ENCODE assay signal across 8 mouse cellular contexts in genomic region chr16:90831676-90832075, GRCm38 (mm10). TPM values are rescaled to one million over a fixed set of nuclear protein-coding genes. Genes with fewer than 3 reads are reported as not detected.
DNase-seq lines count a peak whose midpoint lies in the region; ATAC-seq and TF ChIP-seq lines count a peak whose summit lies in the region.

No protein-coding gene starts in this region.

- ATAC-seq in forebrain, embryonic 11.5 days (replicated peaks; ENCODE audit: low FRiP score): no peak
- ATAC-seq in intestine, postnatal 0 days: no peak
- no peak for ATAC-seq in neural tube, embryonic 12.5 days (ENCODE audit: low FRiP score, low read depth)

- H3K36me3 ChIP-seq in forebrain, embryonic 11.5 days (ENCODE audit: control insufficient read depth, insufficient read depth, low read length): no peaks in the 10 kb centered on the region
- no peaks in the 10 kb centered on the region for H3K36me3 ChIP-seq in intestine, postnatal 0 days (ENCODE audit: control insufficient read depth, insufficient read depth)
- H3K36me3 ChIP-seq in neural tube, embryonic 12.5 days: no peaks in the 10 kb centered on the region

- H3K4me3 ChIP-seq in left cerebral cortex, adult 2 months: peak overlapping the region; percentile 77; the same call in 1 of the 2 replicates
- H3K4me3 ChIP-seq in forebrain, embryonic 11.5 days (ENCODE audit: low read depth, low read length): peak overlapping the region; percentile 49
- peak overlapping the region; percentile 46 for H3K4me3 ChIP-seq in intestine, postnatal 0 days (ENCODE audit: low read depth, low read length)
- H3K4me3 ChIP-seq in neural tube, embryonic 12.5 days: peak overlapping the region; percentile 42; the same call in 1 of the 2 replicates

- DNase-seq in left cerebral cortex, adult 2 months (ENCODE audit: extremely low spot score in 1 of 2, low spot score in 2 of 2): no peak
- no peak for DNase-seq in left cerebral cortex, adult 11 months (ENCODE audit: low spot score)
- DNase-seq in forebrain, embryonic 11.5 days (ENCODE audit: low spot score): no peak
- no peak for DNase-seq in spleen, adult 12 weeks (ENCODE audit: low spot score)
- no peak for DNase-seq in left cerebral cortex, postnatal 14 days (ENCODE audit: low spot score in 2 of 2)
- DNase-seq in layer of hippocampus, adult 18-20 months (ENCODE audit: low spot score in 2 of 2): no peak

- no peak overlapping the region for H3K27ac ChIP-seq in left cerebral cortex, adult 2 months
- H3K27ac ChIP-seq in forebrain, embryonic 11.5 days (ENCODE audit: low read depth, low read length): no peak overlapping the region
- no peak overlapping the region for H3K27ac ChIP-seq in intestine, postnatal 0 days (ENCODE audit: low read depth, low read length)
- no peak overlapping the region for H3K27ac ChIP-seq in neural tube, embryonic 12.5 days

- intact Hi-C loops in left cerebral cortex, adult 2 months (cut with DNase I): loop anchor here (5.0 kb wide), 1 partner anchor 96 kb away; no protein-coding TSS in a partner anchor
- intact Hi-C loops in left cerebral cortex, postnatal 14 days (cut with DNase I): loop anchor here (5.0 kb wide), 1 partner anchor 96 kb away; no protein-coding TSS in a partner anchor

- 17% methylated on average over 15 of the region's 15 CpGs for WGBS in forebrain, embryonic 11.5 days
- WGBS in intestine, postnatal 0 days: 29% methylated on average over 15 of the region's 15 CpGs
- WGBS in neural tube, embryonic 12.5 days: 24% methylated on average over 15 of the region's 15 CpGs

- H3K9me3 ChIP-seq in forebrain, embryonic 11.5 days (ENCODE audit: control insufficient read depth, low read length): no peaks in the 10 kb centered on the region
- no peaks in the 10 kb centered on the region for H3K9me3 ChIP-seq in intestine, postnatal 0 days (ENCODE audit: control insufficient read depth)
- no peaks in the 10 kb centered on the region for H3K9me3 ChIP-seq in neural tube, embryonic 12.5 days

- H3K4me2 ChIP-seq in forebrain, embryonic 11.5 days (ENCODE audit: low read depth, low read length, severe bottlenecking): peak overlapping the region; percentile 99
- peak overlapping the region; percentile 83; the same call in 1 of the 2 replicates for H3K4me2 ChIP-seq in intestine, postnatal 0 days (replicated peaks; ENCODE audit: low read depth)
- peak overlapping the region; percentile 89 for H3K4me2 ChIP-seq in neural tube, embryonic 12.5 days (replicated peaks)

- no peak for TF ChIP-seq CTCF in left cerebral cortex, adult 2 months (IDR thresholded peaks at IDR 0.05)
- no peak for TF ChIP-seq CTCF in intestine, postnatal 0 days (IDR thresholded peaks at IDR 0.05; ENCODE audit: low read depth)

- H3K4me1 ChIP-seq in forebrain, embryonic 11.5 days (replicated peaks; ENCODE audit: control insufficient read depth, insufficient read depth, low read length): peaks cover 21% of the 10 kb centered on the region
- H3K4me1 ChIP-seq in intestine, postnatal 0 days (replicated peaks; ENCODE audit: control insufficient read depth, insufficient read depth, low read length): no peaks in the 10 kb centered on the region
- peaks cover 36% of the 10 kb centered on the region for H3K4me1 ChIP-seq in neural tube, embryonic 12.5 days

- H3K27me3 ChIP-seq in forebrain, embryonic 11.5 days (ENCODE audit: control insufficient read depth, insufficient read depth, low read length): peaks cover 37% of the 10 kb centered on the region
- peaks cover 22% of the 10 kb centered on the region for H3K27me3 ChIP-seq in intestine, postnatal 0 days (replicated peaks; ENCODE audit: control insufficient read depth, insufficient read depth, low read length)
- peaks cover 40% of the 10 kb centered on the region for H3K27me3 ChIP-seq in neural tube, embryonic 12.5 days (replicated peaks)

- no peak overlapping the region for H3K9ac ChIP-seq in forebrain, embryonic 11.5 days (ENCODE audit: low read length)
- no peak overlapping the region for H3K9ac ChIP-seq in intestine, postnatal 0 days (ENCODE audit: low read depth, low read length)
- H3K9ac ChIP-seq in neural tube, embryonic 12.5 days: 0 out of 2 replicates have a peak overlapping the region, but pooled peaks have one; percentile 49

RNA-seq across cellular contexts. Expression of gene Eva1c, which starts 5.2 kb away (rescaled TPM):
- total RNA-seq in left cerebral cortex, adult 2 months (2021): 1 to 10 TPM; 1.7 to 2.7 TPM
- 1.6 and 1.9 TPM in 2 replicates for polyA plus RNA-seq in forebrain, embryonic 11.5 days (2014; fragmentation: Nextera tagmentation; extraction: Ambion mirVana)
- polyA plus RNA-seq in intestine, postnatal 0 days (2015; fragmentation: Nextera tagmentation; extraction: Ambion mirVana): 0.68 and 0.69 TPM in 2 replicates
- 1.7 and 2.4 TPM in 2 replicates for polyA plus RNA-seq in neural tube, embryonic 12.5 days (2016; fragmentation: Nextera tagmentation; extraction: Ambion mirVana)
- 1 to 10 TPM; 1.6 to 2.1 TPM for total RNA-seq in left cerebral cortex, postnatal 14 days (2021)
- total RNA-seq in layer of hippocampus, adult 18-20 months (2021): 1 to 10 TPM; 2.8 to 3.0 TPM

RNA-seq across cellular contexts. Expression of gene Urb1, which starts 21.5 kb away (rescaled TPM):
- 10 to 100 TPM; 15.8 to 21.3 TPM for total RNA-seq in left cerebral cortex, adult 2 months (2021)
- polyA plus RNA-seq in forebrain, embryonic 11.5 days (2014; fragmentation: Nextera tagmentation; extraction: Ambion mirVana): 14.3 and 15.6 TPM in 2 replicates
- polyA plus RNA-seq in intestine, postnatal 0 days (2015; fragmentation: Nextera tagmentation; extraction: Ambion mirVana): 2.4 and 2.6 TPM in 2 replicates
- 9.8 and 11.4 TPM in 2 replicates for polyA plus RNA-seq in neural tube, embryonic 12.5 days (2016; fragmentation: Nextera tagmentation; extraction: Ambion mirVana)
- 10 to 100 TPM; 14.2 to 15.9 TPM for total RNA-seq in left cerebral cortex, postnatal 14 days (2021)
- total RNA-seq in layer of hippocampus, adult 18-20 months (2021): 10 to 100 TPM; 14.7 to 14.9 TPM
